Mouse (Mus musculus) lung, adult 18-20 months (tissue): ENCODE measurements around the gene Pappa.

ENCODE experiments used
- DNase-seq, 2 experiments: peaks; one replicate each; pipeline ENCODE4 v3.0.0; 2022; ENCODE audit warnings: mixed read lengths in 2 of 2

The Pappa gene

DNA sequence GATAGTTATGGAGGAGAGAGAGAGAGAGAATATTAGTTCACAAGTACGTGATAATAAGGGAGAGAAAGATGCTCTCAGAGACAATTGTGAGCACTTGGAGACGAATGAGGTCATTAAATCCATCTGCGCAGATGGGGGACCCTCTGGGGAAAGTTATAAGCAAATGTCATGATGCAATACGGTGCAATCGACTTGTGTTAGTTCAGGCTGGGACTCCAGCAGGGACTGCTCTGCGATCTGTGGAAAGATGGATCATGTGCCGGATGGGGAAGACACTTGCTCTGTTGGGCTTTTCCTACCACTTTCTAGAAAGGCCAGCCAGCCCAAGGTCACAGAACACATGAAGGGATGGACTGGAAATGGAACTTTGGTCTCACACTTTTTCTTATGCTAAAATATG is 226.5 kb downstream of the Pappa start:
- peak in 1 of 2 experiments; percentile 10 for DNase-seq

- no peak for DNase-seq
These were observed 230.6 kb downstream of the Pappa start for GRCm38 (mm10) chr4:65354580-65354979.

- DNase-seq, result no peak
These were observed 243.2 kb downstream of the Pappa start for GRCm38 (mm10) chr4:65367135-65367534.

DNA sequence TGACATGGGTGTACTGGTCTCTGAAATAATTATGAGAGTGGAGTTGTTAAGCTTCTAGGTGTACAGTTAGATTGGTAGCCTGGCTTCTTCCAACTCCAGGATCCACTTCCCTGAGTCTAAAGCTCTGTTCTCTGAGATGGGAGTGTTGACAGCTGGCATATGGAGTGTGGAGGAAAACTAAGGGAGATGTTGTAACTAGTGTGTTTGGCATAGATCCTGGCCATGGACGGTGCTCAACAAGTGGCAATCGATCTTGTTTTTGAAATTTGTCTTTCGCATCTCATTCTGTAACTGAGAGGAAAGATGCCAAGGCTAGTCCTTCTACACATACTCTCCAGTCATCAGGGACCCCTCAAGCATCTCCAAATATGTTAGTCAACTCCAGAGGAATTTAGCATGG is 248.8 kb downstream of the Pappa start:
- peak; percentile 11 to 34 for DNase-seq

DNA sequence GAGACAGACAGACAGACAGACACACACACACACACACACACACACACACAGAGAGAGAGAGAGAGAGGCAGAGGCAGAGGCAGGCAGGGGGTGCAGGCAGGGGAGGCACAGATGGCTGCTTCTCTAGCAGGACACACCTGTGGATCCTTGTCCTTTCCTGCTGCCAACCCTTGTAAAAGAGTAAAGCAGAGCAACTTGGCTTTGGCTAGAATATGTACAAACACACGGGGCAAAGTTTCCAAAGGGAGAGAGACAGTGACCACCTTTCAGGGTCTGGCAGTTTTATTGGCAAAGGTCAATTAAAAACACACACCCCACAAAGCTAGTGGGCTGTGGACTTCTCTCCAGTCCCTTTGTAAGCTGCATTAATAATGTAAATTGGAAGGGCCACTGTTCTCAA is 249.9 kb downstream of the Pappa start:
- no peak for DNase-seq

DNA sequence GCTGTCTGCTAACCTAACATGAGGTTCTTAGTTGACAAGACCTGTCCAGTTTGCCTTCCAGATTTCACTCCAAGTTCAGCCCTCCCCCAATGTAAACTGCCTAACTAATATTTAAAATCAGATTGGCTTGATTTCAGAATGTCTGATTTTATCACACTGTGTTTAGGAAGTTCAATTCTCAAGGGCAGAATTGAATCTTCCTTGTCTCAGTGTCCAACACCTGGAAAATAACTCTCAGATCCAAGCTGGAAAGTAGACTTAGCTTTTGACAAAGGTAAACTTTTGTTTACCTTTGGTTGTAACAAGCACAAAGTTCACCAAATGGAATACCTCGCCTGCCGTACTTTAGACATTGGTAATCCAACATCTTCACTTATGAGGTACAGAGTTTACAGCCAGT is 252.6 kb downstream of the Pappa start:
- DNase-seq, result no peak

DNA sequence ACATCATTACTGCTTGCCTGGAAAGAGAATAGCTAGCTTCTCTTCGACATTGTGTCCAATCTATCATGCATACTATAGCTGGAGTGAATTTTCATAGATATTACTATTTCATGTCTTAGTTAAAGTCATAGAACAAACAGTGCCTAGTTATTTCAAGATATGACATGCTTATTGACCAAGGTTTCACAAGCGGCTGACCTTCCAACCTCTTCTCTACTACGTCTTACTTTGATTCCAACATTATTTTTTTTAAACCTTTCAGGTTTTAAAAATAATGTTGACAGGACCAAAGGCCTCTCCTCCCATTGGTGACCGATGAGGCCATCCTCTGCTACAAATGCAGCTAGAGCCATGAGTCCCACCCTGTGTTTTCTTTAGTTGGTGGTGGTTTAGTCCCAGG is 255.5 kb downstream of the Pappa start:
- no peak for DNase-seq

- no peak for DNase-seq
These were observed 259.1 kb downstream of the Pappa start for GRCm38 (mm10) chr4:65383070-65383469.

GRCm38 (mm10) chr4:65391001-65391400 is 267.0 kb downstream of the Pappa start:
- DNase-seq, result no peak

GRCm38 (mm10) chr4:65396806-65397205 is 272.8 kb downstream of the Pappa start:
- no peak for DNase-seq

GRCm38 (mm10) chr4:65399457-65399856 is 275.5 kb downstream of the Pappa start:
- peak; percentile 27 to 50 for DNase-seq

- DNase-seq, result no peak
These were observed 278.3 kb downstream of the Pappa start for GRCm38 (mm10) chr4:65402286-65402685.

GRCm38 (mm10) chr4:65402836-65403634 is 279.1 kb downstream of the Pappa start:
- no peak for DNase-seq
